Mouse (Mus musculus): ENCODE data around the gene Scrt2.
A peak's percentile ranks its signal among the peaks of the same experiment; 100 is the strongest.

Scrt2 gene

GRCm38 (mm10) chr2:152082456-152083285 is 1.3 kb downstream of the Scrt2 start:
- DNase-seq, result no peak

DNA sequence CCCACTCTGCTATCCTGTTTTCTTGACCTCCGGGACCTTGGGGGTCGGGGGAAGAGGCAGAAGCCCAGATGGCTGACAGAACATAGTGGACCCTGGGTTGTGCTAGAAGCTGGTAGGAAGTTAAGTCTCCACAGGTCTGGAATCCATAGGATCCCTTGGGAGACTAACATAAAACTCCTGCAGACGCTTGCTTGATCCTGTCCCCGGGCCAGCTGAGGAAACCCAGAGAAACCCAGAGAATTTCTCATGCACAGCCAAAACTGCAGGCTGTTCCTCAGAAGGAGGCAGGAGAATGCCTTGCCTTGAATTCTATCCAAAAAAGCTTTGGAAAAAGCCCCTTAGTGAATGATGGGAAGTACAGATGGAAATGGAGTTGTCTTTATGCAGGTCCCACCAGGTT is 2.1 kb downstream of the Scrt2 start:
- DNase-seq, result no peak

- no peak for DNase-seq
Measured at GRCm38 (mm10) chr2:152084298-152084697, 3.0 kb downstream of the Scrt2 start.

GRCm38 (mm10) chr2:152085414-152085813 is 4.1 kb downstream of the Scrt2 start:
- no peak for DNase-seq

DNA sequence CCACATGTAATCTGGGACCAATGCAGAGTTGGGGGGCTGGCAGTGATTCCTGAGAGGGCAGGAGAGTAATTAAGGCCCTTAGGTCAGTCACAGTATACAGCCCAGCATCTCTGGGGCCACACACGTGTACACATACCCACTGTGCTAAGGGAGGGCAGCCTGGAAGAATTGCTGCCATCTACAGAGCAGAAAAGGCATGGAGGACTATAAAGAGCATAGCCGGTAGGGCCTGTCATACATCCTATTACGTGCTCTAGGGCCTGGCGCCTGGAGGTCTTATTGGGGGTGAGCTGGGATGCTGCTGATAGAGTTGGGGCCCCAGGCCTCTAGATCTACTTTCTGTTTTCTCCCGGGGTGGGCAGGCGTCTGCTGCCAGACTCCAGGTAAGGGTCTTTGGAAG is 5.1 kb downstream of the Scrt2 start:
- DNase-seq, result no peak

DNA sequence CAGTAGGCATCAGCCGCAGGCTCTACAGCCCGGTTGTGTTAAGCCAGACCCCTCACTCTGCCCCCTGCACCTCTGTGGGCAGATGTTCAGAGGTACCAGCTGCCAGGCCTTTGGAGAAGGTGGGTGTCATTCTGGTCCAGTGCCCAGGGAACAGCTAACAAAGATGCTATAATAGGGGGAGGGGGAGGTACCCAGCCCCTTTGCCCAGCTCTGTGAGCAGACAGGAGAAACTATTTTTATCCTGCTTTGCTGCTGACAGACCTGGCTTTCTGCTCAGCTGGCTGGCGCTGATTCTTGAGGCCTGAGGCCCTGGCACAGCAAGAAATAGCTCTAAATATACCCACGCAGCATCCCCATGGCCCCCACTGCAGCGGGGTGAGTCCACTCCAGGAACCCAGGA is 5.8 kb downstream of the Scrt2 start:
- DNase-seq, result peak; percentile 49

- no peak for DNase-seq
Measured at GRCm38 (mm10) chr2:152089078-152089477, 7.7 kb downstream of the Scrt2 start.

GRCm38 (mm10) chr2:152089581-152089980 is 8.3 kb downstream of the Scrt2 start:
- DNase-seq, result no peak

DNA sequence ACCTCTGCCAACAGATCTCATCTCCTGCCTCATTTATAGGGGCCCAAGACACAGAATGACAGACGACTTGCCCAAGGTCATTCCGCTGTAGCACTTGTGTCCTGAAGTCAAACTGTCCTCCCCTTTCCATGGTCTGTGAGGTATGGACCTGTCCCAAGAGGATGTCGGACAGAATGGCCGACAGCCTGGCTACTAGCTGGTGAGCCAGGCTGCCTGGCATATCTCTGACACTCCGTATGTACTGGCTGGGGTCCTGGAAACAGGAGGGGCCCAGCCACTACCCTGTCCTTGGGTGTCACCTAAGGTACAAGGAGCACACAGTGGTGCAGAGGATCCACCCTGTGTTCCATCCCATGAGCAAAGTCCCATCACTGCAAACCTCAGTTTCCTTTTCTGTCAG is 9.2 kb downstream of the Scrt2 start:
- no peak for DNase-seq

DNA sequence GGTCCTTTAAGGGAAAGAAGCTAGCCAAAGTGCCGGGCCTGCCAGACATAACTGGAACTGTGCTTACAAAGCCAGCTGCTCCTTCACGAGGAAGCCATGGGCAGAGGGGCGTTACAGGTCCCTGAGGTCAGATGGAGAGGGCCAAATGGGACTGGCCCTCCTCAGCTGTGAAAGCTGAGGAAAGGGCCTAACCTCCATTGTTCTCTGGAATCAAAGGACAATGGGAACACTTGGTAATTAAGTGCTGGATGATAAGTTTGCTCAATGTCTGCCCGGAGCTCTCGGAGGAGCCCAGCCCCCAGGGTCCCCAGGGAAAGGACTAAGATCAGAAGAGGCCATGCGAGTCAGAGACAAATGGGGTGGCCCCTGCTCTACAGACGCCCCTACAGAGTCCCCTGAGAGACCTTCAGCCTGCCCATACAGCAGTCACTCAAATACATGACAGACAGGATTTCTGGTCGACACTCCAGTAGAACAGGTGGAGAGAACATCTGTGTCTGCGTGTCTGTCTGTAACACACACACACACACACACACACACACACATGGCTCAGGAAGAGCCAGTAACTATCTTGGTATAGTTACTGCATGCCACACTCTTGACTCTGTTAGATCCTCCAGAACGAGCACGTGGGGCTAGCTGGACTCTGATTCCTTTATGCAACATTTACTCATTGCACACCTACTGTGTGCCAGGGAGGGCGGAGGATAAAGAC is 10.2 kb downstream of the Scrt2 start:
- no peak for DNase-seq

DNA sequence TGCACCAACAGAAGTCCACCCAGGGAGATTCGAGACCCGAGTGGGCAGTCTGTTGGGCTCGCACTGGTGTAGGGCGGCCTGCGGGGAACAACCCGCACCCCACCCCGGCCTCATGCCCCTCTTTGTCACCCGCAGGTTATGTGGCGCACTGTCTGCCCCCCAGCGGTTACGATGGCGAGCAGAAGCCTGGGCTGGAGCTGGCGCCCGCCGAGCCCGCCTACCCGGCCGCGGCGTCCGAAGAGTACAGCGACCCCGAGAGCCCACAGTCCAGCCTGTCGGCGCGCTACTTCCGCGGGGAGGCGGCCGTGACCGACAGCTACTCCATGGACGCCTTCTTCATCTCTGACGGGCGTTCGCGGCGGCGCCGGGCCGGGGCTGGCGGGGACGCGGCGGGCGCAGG is 11.6 kb downstream of the Scrt2 start:
- no peak for DNase-seq

DNA sequence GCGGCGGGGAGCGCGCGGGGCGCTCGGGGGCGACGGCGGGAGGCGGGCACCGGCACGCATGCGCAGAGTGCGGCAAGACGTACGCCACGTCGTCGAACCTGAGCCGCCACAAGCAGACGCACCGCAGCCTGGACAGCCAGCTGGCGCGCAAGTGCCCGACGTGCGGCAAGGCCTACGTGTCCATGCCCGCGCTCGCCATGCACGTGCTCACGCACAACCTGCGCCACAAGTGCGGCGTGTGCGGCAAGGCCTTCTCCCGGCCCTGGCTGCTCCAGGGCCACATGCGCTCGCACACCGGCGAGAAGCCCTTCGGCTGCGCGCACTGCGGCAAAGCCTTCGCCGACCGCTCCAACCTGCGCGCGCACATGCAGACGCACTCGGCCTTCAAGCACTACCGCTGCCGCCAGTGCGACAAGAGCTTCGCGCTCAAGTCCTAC is 12.0 kb downstream of the Scrt2 start:
- peak; percentile 67 for DNase-seq

DNA sequence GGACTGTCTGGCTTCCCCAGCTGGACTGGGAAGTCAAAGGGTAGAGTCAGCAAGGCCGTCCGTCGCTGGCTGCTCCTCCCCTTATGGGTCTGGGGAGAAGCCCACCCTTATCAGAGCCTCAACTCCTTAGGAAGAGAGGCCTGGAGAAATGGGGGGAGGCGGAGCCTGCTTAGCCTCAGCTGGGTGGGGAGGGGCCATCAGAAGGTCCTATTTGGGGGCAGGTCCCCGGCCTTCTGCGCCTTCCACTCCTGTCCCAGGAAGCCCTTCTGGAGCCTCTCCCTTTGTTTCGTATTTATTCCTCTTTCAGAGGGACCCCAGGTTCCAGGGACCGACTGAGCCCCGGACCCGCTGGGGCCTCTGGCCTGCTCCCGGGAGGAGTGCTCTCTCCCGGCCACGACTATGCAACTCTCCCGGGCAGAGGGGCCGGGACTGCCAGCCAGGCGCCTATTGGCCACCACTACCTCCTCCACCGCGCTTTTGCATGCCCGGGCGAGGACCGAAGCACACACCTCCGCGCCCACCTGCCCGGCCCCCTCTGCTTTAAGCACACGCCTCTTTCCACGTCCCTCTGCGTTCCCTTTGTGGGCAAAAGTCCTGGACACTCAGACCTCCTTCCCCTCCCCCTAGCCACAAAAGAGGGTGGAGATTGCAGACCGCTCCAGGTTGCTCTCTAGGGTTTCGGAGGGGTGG is 13.7 kb downstream of the Scrt2 start:
- DNase-seq, result no peak

- DNase-seq, result no peak
Measured at GRCm38 (mm10) chr2:152096922-152097321, 15.6 kb downstream of the Scrt2 start.

DNA sequence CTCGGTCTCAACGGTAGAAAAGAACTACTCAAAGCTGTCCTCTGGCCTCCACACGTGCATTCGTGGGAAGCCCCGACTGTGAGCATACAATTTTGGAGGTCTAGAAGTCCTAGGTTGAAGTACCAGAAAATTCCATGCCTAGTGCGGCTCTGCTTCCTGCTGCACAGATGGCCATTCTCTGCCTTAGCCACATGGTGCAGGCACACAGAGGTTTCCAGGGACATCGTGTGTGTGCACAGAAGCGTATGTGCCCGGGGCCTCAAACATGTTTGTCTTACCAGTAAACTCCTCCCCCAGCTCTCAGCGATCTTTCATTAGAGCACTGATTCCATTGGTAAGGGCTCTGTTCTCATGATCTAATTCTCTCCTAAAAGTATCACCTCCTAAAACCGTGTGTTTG is 16.6 kb downstream of the Scrt2 start:
- DNase-seq, result no peak

DNA sequence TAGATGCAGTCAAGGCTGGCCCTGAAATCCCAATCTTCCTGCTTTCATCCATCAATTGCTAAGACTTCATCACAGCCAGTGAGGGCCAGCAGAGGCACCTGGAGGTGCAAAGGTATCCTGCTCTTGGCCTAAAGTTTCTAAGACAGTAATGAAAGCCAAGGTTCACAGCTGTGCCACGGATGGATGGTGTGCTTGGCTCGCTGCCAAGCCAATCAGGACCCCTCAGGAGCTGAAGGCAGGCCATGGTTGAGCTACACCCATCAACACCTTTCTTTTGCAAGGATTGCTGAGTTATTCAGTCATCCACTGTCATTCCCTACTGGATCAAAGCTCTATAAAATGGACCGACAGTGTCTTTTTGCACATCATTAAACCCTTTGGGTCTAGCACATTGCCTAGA is 18.2 kb downstream of the Scrt2 start:
- no peak for DNase-seq

DNA sequence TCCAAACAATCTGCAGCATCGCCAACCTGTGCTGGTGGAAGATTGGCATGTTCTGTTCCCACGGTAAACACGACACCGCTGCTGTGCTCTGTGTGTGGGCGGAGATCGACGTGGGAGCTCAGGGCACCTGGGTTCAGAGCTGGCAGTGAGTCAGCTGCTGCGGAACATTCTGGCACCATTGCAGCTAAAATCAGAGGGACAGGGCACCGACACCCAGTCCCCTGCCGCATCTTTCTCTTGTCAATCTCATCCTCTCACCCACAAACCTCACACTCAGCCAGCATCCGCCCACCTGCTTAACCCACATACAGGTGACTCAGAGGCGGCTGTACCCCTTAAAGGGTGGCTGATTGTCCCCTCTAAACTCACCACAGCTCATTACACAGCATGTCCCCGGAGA is 20.4 kb downstream of the Scrt2 start:
- DNase-seq, result peak; percentile 54

DNA sequence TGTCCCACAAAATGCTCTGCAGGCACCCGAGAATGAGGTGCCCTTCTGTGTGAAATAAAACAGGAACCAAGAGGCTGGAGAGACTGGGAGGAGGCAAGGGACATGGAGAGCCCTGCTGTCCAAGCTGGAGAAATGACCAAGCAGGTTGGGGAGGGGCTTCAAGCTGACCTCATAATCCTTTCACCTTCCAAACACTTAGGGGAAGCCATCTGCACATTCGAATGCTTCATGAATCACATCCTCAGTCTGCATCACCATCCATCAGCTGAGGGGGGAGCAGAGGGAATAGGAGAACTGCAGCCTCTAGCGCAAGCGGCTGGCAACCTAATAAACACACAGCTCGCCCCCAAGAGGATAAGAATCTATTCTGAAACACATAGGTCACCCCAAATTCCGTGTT is 21.0 kb downstream of the Scrt2 start:
- DNase-seq, result no peak

DNA sequence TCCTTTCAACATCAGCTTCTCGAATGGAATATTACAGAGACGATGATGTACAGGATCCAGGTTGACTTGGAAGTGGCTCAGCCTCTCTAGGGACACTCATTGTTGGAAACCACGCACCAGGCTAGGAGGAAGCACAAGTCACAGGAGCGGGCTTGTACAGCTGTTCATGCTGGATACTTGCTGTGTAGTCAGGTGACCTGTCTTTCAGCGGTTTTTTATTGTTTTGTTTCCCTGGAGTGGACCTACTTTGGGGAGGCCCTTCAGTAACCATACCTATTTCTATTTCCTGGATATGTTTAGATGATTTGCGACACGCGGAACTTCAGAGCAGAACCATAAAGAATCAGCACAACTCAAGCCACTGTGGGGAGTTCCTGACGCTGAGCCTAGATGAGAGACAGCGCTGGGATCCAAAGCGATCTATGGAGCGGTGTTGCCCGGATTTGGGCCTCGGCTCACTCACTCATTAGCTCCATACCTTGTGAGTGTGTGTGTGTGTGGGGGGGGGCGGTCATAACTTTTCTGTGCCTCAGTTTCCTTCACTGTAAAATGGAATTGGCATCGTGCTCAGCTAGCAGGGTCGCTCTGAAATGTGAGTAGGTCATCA is 23.5 kb downstream of the Scrt2 start:
- no peak for DNase-seq

GRCm38 (mm10) chr2:152105318-152106224 is 24.2 kb downstream of the Scrt2 start, which contains the start of gene Srxn1:
Gene Srxn1, plus strand, starts transcription at chr2:152105516.
- peak; percentile 86 for DNase-seq

- no peak for DNase-seq
Measured at GRCm38 (mm10) chr2:152106225-152106595, 24.9 kb downstream of the Scrt2 start.

DNA sequence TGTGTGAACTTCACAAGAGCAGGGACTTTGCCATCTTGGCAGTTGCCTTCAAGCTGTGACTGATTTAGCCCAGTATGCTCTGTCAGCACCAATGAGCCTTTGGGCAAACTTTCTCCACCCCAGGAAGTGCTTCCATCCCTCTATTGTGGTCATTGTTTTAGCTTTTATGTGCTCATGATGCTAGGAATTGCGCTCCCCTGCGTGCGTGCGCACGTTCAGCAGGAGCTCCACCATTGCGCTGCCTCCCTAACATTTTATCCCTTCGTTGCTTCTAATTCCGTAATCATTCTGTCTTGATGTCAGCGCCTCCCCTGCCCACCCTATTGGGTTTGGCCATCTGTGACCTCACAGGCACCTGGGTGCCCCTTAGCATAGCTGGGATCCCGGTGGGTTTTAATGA is 25.3 kb downstream of the Scrt2 start:
- no peak for DNase-seq

Data from right cerebral cortex, postnatal 25 days (tissue).